In the genomic region with DNA sequence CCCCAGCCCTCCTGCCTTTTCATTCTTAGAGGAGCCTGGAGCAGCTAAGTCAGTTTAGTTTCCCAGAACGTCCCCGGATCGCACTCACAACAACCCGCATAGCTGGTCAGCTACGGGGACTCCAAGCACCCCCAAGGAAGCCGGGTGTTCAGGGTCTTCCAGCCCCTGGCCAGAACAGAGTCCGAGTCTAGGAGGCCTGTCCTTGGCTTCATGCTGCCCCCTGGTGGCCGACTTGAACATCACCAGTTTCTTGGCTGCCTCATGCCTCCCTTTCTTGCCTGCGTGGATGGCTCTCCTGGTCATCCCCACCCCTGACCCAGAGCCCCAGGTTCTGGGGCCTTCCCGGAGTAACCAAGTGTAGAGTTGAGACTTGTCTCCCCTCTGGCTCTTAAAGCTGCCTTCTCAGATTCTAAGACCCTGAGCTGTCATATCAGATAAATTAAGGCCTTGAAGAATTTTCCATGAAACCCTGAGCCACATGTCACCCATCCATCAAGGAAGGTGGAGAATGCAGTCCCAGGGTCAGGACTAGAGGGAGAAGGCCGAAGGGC, we compare ENCODE assay signal across 8 mouse cellular contexts. TPM values are rescaled to one million over a fixed set of nuclear protein-coding genes. Genes with fewer than 3 reads are reported as not detected.
DNase-seq lines count a peak whose midpoint lies in the region; ATAC-seq lines count a peak whose summit lies in the region.

No protein-coding gene starts in this region.

- no peak overlapping the region for H3K9ac ChIP-seq in liver, embryonic 12.5 days

- peaks cover 32% of the 10 kb centered on the region for H3K9me3 ChIP-seq in liver, embryonic 12.5 days (replicated peaks)

- H3K36me3 ChIP-seq in liver, embryonic 12.5 days: peaks cover 6% of the 10 kb centered on the region; the same call in 1 of the 2 replicates

- DNase-seq in urinary bladder, adult 18-20 months (ENCODE audit: low spot score in 2 of 2): peak; percentile 65 to 82
- DNase-seq in urinary bladder, postnatal 10 days (ENCODE audit: low spot score): no peak
- peak; percentile 92 to 94 for DNase-seq in cerebellum, postnatal 14 days
- DNase-seq in kidney, adult 9 months: peak; percentile 68
- DNase-seq in ovary, adult 18-20 months (ENCODE audit: low spot score): peak; percentile 35
- DNase-seq in thymus, adult 18-20 months: peak; percentile 39 to 43

- H3K27ac ChIP-seq in liver, embryonic 12.5 days: 0 out of 2 replicates have a peak overlapping the region, but pooled peaks have one; percentile 55

- WGBS in liver, embryonic 12.5 days (ENCODE audit: insufficient replicate concordance): 25% methylated on average over 11 of the region's 11 CpGs

- peak; percentile 21; the same call in 1 of the 2 replicates for ATAC-seq in granulocyte monocyte progenitor cell, adult 5-6 weeks (replicated peaks; ENCODE audit: poor library complexity, severe bottlenecking)
- no peak for ATAC-seq in liver, embryonic 12.5 days

- H3K4me3 ChIP-seq in liver, embryonic 12.5 days: no peak overlapping the region

- no peak overlapping the region for H3K4me2 ChIP-seq in liver, embryonic 12.5 days

- peaks cover 99% of the 10 kb centered on the region for H3K27me3 ChIP-seq in liver, embryonic 12.5 days (replicated peaks)

- H3K4me1 ChIP-seq in liver, embryonic 12.5 days: peaks cover 28% of the 10 kb centered on the region

RNA-seq across cellular contexts. Expression of a gene that starts 3.1 kb away (rescaled TPM):
- total RNA-seq in granulocyte monocyte progenitor cell, adult 5-6 weeks (2014; fragmentation: Nextera tagmentation): not detected in 2 replicates
- 0.41 TPM in 1 of 2 replicates, not detected in the other for total RNA-seq in granulocyte monocyte progenitor cell, adult 5-6 weeks (2017)
- 434 and 450 TPM in 2 replicates for polyA plus RNA-seq in liver, embryonic 12.5 days (2016; fragmentation: Nextera tagmentation; extraction: Ambion mirVana)

RNA-seq across cellular contexts. Expression of a gene that starts 9.6 kb away (rescaled TPM):
- 0.88 and 1.8 TPM in 2 replicates for total RNA-seq in granulocyte monocyte progenitor cell, adult 5-6 weeks (2014; fragmentation: Nextera tagmentation)
- total RNA-seq in granulocyte monocyte progenitor cell, adult 5-6 weeks (2017): 0.67 TPM in 1 of 2 replicates, not detected in the other
- polyA plus RNA-seq in liver, embryonic 12.5 days (2016; fragmentation: Nextera tagmentation; extraction: Ambion mirVana): 4.5 and 5.1 TPM in 2 replicates

RNA-seq across cellular contexts. Expression of a gene that starts 39.0 kb away (rescaled TPM):
- not detected in 2 replicates for total RNA-seq in granulocyte monocyte progenitor cell, adult 5-6 weeks (2014; fragmentation: Nextera tagmentation)
- total RNA-seq in granulocyte monocyte progenitor cell, adult 5-6 weeks (2017): not detected in 2 replicates
- 18.1 and 18.5 TPM in 2 replicates for polyA plus RNA-seq in liver, embryonic 12.5 days (2016; fragmentation: Nextera tagmentation; extraction: Ambion mirVana)
